Mouse (Mus musculus): ENCODE results near the gene Aspg.
A peak's percentile ranks its signal among the peaks of the same experiment; 100 is the strongest.

Gene Aspg

GRCm38 (mm10) chr12:112117649-112118048 lies 11.2 kb downstream of the Aspg start:
- H3K9me3 ChIP-seq (ENCODE audit: low read length) = no peaks in the 10 kb centered on the region; the same call in 1 of the 2 replicates
- TF ChIP-seq CTCF (conservative IDR thresholded peaks at IDR 0.05; ENCODE audit: low read length) (no peak), NANOG (IDR thresholded peaks at IDR 0.05; ENCODE audit: borderline replicate concordance, low read length) (no peak), POU5F1 (IDR thresholded peaks at IDR 0.05; ENCODE audit: borderline replicate concordance, low read length) (no peak)
- H3K4me1 ChIP-seq (replicated peaks; ENCODE audit: low read depth, low read length) = peaks cover 23% of the 10 kb centered on the region
- peaks cover 21% of the 10 kb centered on the region for H3K27me3 ChIP-seq (ENCODE audit: insufficient read depth, low read length)
- H3K36me3 ChIP-seq (ENCODE audit: insufficient read depth, low read length) = peaks cover 3% of the 10 kb centered on the region; the same call in 1 of the 2 replicates
- no peak overlapping the region for H3K4me3 ChIP-seq (replicated peaks; ENCODE audit: low read length)

GRCm38 (mm10) chr12:112121188-112121587 lies 14.7 kb downstream of the Aspg start:
- Histone ChIP-seq H3K9me3 (ENCODE audit: low read length) (no peaks in the 10 kb centered on the region; the same call in 1 of the 2 replicates), H3K4me1 (replicated peaks; ENCODE audit: low read depth, low read length) (peaks cover 30% of the 10 kb centered on the region), H3K36me3 (ENCODE audit: insufficient read depth, low read length) (peaks cover 3% of the 10 kb centered on the region; the same call in 1 of the 2 replicates), H3K4me3 (replicated peaks; ENCODE audit: low read length) (no peak overlapping the region), H3K27me3 (ENCODE audit: insufficient read depth, low read length) (peaks cover 17% of the 10 kb centered on the region)
- no peak for TF ChIP-seq CTCF (conservative IDR thresholded peaks at IDR 0.05; ENCODE audit: low read length)
- TF ChIP-seq POU5F1 (IDR thresholded peaks at IDR 0.05; ENCODE audit: borderline replicate concordance, low read length) = no peak
- no peak for TF ChIP-seq NANOG (IDR thresholded peaks at IDR 0.05; ENCODE audit: borderline replicate concordance, low read length)

- Histone ChIP-seq H3K9me3 (ENCODE audit: low read length) (no peaks in the 10 kb centered on the region), H3K27me3 (ENCODE audit: insufficient read depth, low read length) (peaks cover 48% of the 10 kb centered on the region), H3K36me3 (ENCODE audit: insufficient read depth, low read length) (no peaks in the 10 kb centered on the region; the same call in 1 of the 2 replicates), H3K4me1 (replicated peaks; ENCODE audit: low read depth, low read length) (peaks cover 37% of the 10 kb centered on the region), H3K4me3 (replicated peaks; ENCODE audit: low read length) (0 out of 2 replicates have a peak overlapping the region, but pooled peaks have one; percentile 10)
- TF ChIP-seq POU5F1 (IDR thresholded peaks at IDR 0.05; ENCODE audit: borderline replicate concordance, low read length) = no peak
- no peak for TF ChIP-seq CTCF (conservative IDR thresholded peaks at IDR 0.05; ENCODE audit: low read length)
- TF ChIP-seq NANOG (IDR thresholded peaks at IDR 0.05; ENCODE audit: borderline replicate concordance, low read length) = no peak
Observed at GRCm38 (mm10) chr12:112125903-112126302, 19.4 kb downstream of the Aspg start.

- H3K27me3 ChIP-seq (ENCODE audit: insufficient read depth, low read length) = peaks cover 58% of the 10 kb centered on the region
- no peak for TF ChIP-seq NANOG (IDR thresholded peaks at IDR 0.05; ENCODE audit: borderline replicate concordance, low read length)
- TF ChIP-seq CTCF (conservative IDR thresholded peaks at IDR 0.05; ENCODE audit: low read length) = peak; percentile 51
- H3K36me3 ChIP-seq (ENCODE audit: insufficient read depth, low read length) = no peaks in the 10 kb centered on the region
- H3K4me1 ChIP-seq (replicated peaks; ENCODE audit: low read depth, low read length) = peaks cover 41% of the 10 kb centered on the region
- H3K4me3 ChIP-seq (replicated peaks; ENCODE audit: low read length) = no peak overlapping the region
- no peaks in the 10 kb centered on the region for H3K9me3 ChIP-seq (ENCODE audit: low read length)
Observed at GRCm38 (mm10) chr12:112126931-112127635, 20.6 kb downstream of the Aspg start.

GRCm38 (mm10) chr12:112128526-112128925 lies 22.0 kb downstream of the Aspg start:
- Histone ChIP-seq H3K4me3 (replicated peaks; ENCODE audit: low read length) (no peak overlapping the region), H3K4me1 (replicated peaks; ENCODE audit: low read depth, low read length) (peaks cover 41% of the 10 kb centered on the region), H3K36me3 (ENCODE audit: insufficient read depth, low read length) (no peaks in the 10 kb centered on the region), H3K9me3 (ENCODE audit: low read length) (no peaks in the 10 kb centered on the region), H3K27me3 (ENCODE audit: insufficient read depth, low read length) (peaks cover 66% of the 10 kb centered on the region)
- TF ChIP-seq CTCF (conservative IDR thresholded peaks at IDR 0.05; ENCODE audit: low read length) = no peak
- TF ChIP-seq POU5F1 (IDR thresholded peaks at IDR 0.05; ENCODE audit: borderline replicate concordance, low read length) = no peak
- TF ChIP-seq NANOG (IDR thresholded peaks at IDR 0.05; ENCODE audit: borderline replicate concordance, low read length) = no peak

- Histone ChIP-seq H3K27me3 (ENCODE audit: insufficient read depth, low read length) (peaks cover 73% of the 10 kb centered on the region), H3K4me3 (replicated peaks; ENCODE audit: low read length) (no peak overlapping the region), H3K9me3 (ENCODE audit: low read length) (no peaks in the 10 kb centered on the region), H3K4me1 (replicated peaks; ENCODE audit: low read depth, low read length) (peaks cover 34% of the 10 kb centered on the region), H3K36me3 (ENCODE audit: insufficient read depth, low read length) (no peaks in the 10 kb centered on the region)
- TF ChIP-seq POU5F1 (IDR thresholded peaks at IDR 0.05; ENCODE audit: borderline replicate concordance, low read length) (no peak), CTCF (conservative IDR thresholded peaks at IDR 0.05; ENCODE audit: low read length) (no peak), NANOG (IDR thresholded peaks at IDR 0.05; ENCODE audit: borderline replicate concordance, low read length) (no peak)
Observed at GRCm38 (mm10) chr12:112129300-112129856, 22.9 kb downstream of the Aspg start.

GRCm38 (mm10) chr12:112130161-112130860 lies 23.8 kb downstream of the Aspg start:
- Histone ChIP-seq H3K9me3 (ENCODE audit: low read length) (no peaks in the 10 kb centered on the region), H3K36me3 (ENCODE audit: insufficient read depth, low read length) (no peaks in the 10 kb centered on the region), H3K4me1 (replicated peaks; ENCODE audit: low read depth, low read length) (peaks cover 26% of the 10 kb centered on the region), H3K4me3 (replicated peaks; ENCODE audit: low read length) (peak overlapping the region; percentile 74), H3K27me3 (ENCODE audit: insufficient read depth, low read length) (peaks cover 80% of the 10 kb centered on the region)
- no peak for TF ChIP-seq CTCF (conservative IDR thresholded peaks at IDR 0.05; ENCODE audit: low read length)
- TF ChIP-seq POU5F1 (IDR thresholded peaks at IDR 0.05; ENCODE audit: borderline replicate concordance, low read length) = no peak
- TF ChIP-seq NANOG (IDR thresholded peaks at IDR 0.05; ENCODE audit: borderline replicate concordance, low read length) = no peak

GRCm38 (mm10) chr12:112130957-112131356 lies 24.5 kb downstream of the Aspg start:
- peaks cover 87% of the 10 kb centered on the region for H3K27me3 ChIP-seq (ENCODE audit: insufficient read depth, low read length)
- TF ChIP-seq CTCF (conservative IDR thresholded peaks at IDR 0.05; ENCODE audit: low read length) (no peak), POU5F1 (IDR thresholded peaks at IDR 0.05; ENCODE audit: borderline replicate concordance, low read length) (no peak), NANOG (IDR thresholded peaks at IDR 0.05; ENCODE audit: borderline replicate concordance, low read length) (no peak)
- no peaks in the 10 kb centered on the region for H3K36me3 ChIP-seq (ENCODE audit: insufficient read depth, low read length)
- peak overlapping the region; percentile 74 for H3K4me3 ChIP-seq (replicated peaks; ENCODE audit: low read length)
- peaks cover 20% of the 10 kb centered on the region for H3K4me1 ChIP-seq (replicated peaks; ENCODE audit: low read depth, low read length)
- no peaks in the 10 kb centered on the region for H3K9me3 ChIP-seq (ENCODE audit: low read length)

Measured in E14TG2a.4 (cell line).